Mouse (Mus musculus): ENCODE measurements around the gene Hba-x. TPM values are rescaled to one million over a fixed set of nuclear protein-coding genes. Genes with fewer than 3 reads are reported as not detected.

Hba-x gene
- polyA plus RNA-seq, 1 experiment from 2014 or later: 12,458 TPM

DNA sequence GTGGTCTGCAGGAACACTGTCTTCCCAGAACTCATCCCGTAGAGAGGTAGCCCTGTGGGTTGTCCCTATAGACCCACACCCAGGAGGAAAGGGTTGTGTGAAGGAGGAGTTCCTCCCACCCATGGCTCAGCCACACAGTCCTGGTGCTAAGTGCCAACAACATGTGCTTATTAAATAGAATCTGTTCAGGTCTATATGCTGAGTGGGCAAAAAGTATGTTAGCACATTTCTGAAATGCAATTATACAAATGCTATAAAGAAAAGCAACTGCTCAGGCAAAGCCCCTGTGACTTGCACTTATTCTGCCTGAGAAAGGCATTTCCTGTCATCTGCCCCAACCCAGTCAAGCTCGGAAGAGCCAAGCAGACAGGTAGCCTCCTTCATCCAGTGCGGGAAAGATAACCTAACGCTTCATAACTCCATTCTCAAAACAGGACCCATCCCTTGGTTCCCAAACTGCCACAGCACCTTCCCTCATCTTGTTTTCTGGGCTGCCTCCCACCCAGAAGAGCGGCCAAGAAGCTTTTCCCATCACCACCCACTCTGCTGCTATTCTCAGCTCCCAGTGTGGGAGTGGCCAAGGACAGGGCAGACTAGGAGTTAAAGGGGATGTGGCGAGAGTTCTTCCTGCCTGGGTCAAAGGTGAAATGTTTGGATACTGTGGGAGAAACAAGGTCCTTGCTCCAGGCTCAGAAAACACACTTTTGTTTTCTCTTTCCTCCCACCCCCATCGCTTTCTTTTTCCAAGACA is 32.8 kb upstream of the Hba-x start:
- Histone ChIP-seq H3K9me3 (replicated peaks; ENCODE audit: control insufficient read depth, low read length) (no peaks in the 10 kb centered on the region), H3K4me1 (ENCODE audit: control insufficient read depth, insufficient read depth, low read length) (peaks cover 10% of the 10 kb centered on the region), H3K27ac (ENCODE audit: low read depth, low read length) (peak overlapping the region; percentile 93), H3K4me2 (no peak overlapping the region), H3K27me3 (ENCODE audit: control insufficient read depth, insufficient read depth, low read length) (no peaks in the 10 kb centered on the region), H3K36me3 (ENCODE audit: control insufficient read depth, insufficient read depth, low read length) (peaks cover 13% of the 10 kb centered on the region), H3K4me3 (ENCODE audit: low read depth, low read length) (no peak overlapping the region), H3K9ac (ENCODE audit: low read depth, low read length) (peak overlapping the region; percentile 36; the same call in 1 of the 2 replicates)
- 59% methylated on average over 7 of the region's 7 CpGs for WGBS (ENCODE audit: insufficient replicate concordance)
- no peak for ATAC-seq (replicated peaks; ENCODE audit: insufficient number of reproducible peaks, low FRiP score, low TSS enrichment)

DNA sequence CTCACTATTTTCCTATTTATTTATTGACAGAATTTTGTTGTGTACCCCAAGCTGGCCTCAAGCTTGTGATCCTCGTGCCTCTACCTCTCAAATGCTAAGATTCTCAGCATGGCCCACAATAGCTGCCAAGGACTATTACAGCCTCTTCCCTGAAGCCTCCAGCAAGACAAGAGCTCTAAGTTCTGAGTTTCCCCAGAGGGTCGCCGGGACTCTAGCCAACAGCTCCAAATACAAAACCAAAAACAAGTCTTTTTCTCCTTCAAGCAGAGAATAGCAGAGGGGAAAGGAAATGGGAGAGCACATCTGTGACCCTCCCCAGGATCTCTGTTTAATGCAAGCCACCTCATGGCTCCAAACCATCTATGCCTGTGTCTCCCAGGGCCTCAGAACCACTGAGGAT is 32.1 kb upstream of the Hba-x start:
- no peak overlapping the region for H3K4me2 ChIP-seq
- no peaks in the 10 kb centered on the region for H3K9me3 ChIP-seq (replicated peaks; ENCODE audit: control insufficient read depth, low read length)
- WGBS (ENCODE audit: insufficient replicate concordance): 72% methylated on average over 3 of the region's 3 CpGs
- peaks cover 13% of the 10 kb centered on the region for H3K36me3 ChIP-seq (ENCODE audit: control insufficient read depth, insufficient read depth, low read length)
- H3K27me3 ChIP-seq (ENCODE audit: control insufficient read depth, insufficient read depth, low read length): no peaks in the 10 kb centered on the region
- ATAC-seq (replicated peaks; ENCODE audit: insufficient number of reproducible peaks, low FRiP score, low TSS enrichment): no peak
- no peak overlapping the region for H3K9ac ChIP-seq (ENCODE audit: low read depth, low read length)
- peak overlapping the region; percentile 93; the same call in 1 of the 2 replicates for H3K27ac ChIP-seq (ENCODE audit: low read depth, low read length)
- H3K4me1 ChIP-seq (ENCODE audit: control insufficient read depth, insufficient read depth, low read length): peaks cover 10% of the 10 kb centered on the region
- H3K4me3 ChIP-seq (ENCODE audit: low read depth, low read length): no peak overlapping the region

DNA sequence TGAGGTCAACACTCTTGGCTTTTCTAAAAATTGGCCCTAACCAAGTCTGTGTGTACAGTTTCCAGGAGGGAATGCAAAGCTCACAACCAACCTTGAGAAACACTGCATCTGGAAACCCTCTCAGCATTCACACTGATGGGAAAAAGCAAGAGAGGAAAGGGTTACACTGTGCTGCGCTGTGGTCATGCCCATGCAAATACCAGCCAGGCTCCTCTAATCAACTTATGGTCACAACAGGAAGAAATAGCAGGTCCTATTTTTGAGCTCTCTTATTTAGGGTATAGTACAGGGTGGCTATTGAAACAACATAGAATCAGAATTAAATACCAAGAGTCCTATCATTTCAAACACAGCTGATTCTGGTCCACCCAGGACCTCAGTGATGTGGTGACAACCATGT is 31.6 kb upstream of the Hba-x start:
- no peaks in the 10 kb centered on the region for H3K9me3 ChIP-seq (replicated peaks; ENCODE audit: control insufficient read depth, low read length)
- no peak overlapping the region for H3K4me3 ChIP-seq (ENCODE audit: low read depth, low read length)
- peaks cover 15% of the 10 kb centered on the region for H3K36me3 ChIP-seq (ENCODE audit: control insufficient read depth, insufficient read depth, low read length)
- H3K27me3 ChIP-seq (ENCODE audit: control insufficient read depth, insufficient read depth, low read length): no peaks in the 10 kb centered on the region
- ATAC-seq (replicated peaks; ENCODE audit: insufficient number of reproducible peaks, low FRiP score, low TSS enrichment): no peak
- no peak overlapping the region for H3K4me2 ChIP-seq
- H3K4me1 ChIP-seq (ENCODE audit: control insufficient read depth, insufficient read depth, low read length): peaks cover 10% of the 10 kb centered on the region
- WGBS (ENCODE audit: insufficient replicate concordance): 88% methylated on average over 1 of the region's 1 CpGs
- peak overlapping the region; percentile 56; the same call in 1 of the 2 replicates for H3K9ac ChIP-seq (ENCODE audit: low read depth, low read length)
- H3K27ac ChIP-seq (ENCODE audit: low read depth, low read length): peak overlapping the region; percentile 93

DNA sequence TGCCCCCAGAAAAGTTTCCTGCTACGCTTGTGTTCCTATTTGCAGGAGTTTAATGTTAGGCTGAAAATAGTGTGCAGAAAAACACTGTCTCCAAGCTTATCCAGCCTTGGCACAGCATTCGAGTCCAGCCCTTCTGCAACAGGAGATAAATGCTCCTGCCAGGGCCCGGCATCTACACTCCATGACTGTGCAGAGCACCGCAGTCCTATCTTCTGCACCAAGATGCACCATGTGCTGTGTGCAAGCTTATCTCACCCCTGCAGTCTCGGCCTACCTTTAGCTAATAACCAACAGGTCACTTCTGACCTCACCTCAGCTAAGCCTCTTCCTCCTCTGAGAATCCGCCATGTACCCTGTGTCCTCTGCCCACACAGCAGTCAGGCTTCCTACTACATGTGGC is 30.6 kb upstream of the Hba-x start:
- peak overlapping the region; percentile 93 for H3K27ac ChIP-seq (ENCODE audit: low read depth, low read length)
- ATAC-seq (replicated peaks; ENCODE audit: insufficient number of reproducible peaks, low FRiP score, low TSS enrichment): peak; percentile 91
- WGBS (ENCODE audit: insufficient replicate concordance): 82% methylated on average over 6 of the region's 6 CpGs
- no peak overlapping the region for H3K4me2 ChIP-seq
- H3K27me3 ChIP-seq (ENCODE audit: control insufficient read depth, insufficient read depth, low read length): no peaks in the 10 kb centered on the region
- peaks cover 10% of the 10 kb centered on the region for H3K4me1 ChIP-seq (ENCODE audit: control insufficient read depth, insufficient read depth, low read length)
- no peak overlapping the region for H3K4me3 ChIP-seq (ENCODE audit: low read depth, low read length)
- H3K36me3 ChIP-seq (ENCODE audit: control insufficient read depth, insufficient read depth, low read length): peaks cover 16% of the 10 kb centered on the region
- H3K9ac ChIP-seq (ENCODE audit: low read depth, low read length): no peak overlapping the region
- no peaks in the 10 kb centered on the region for H3K9me3 ChIP-seq (replicated peaks; ENCODE audit: control insufficient read depth, low read length)

DNA sequence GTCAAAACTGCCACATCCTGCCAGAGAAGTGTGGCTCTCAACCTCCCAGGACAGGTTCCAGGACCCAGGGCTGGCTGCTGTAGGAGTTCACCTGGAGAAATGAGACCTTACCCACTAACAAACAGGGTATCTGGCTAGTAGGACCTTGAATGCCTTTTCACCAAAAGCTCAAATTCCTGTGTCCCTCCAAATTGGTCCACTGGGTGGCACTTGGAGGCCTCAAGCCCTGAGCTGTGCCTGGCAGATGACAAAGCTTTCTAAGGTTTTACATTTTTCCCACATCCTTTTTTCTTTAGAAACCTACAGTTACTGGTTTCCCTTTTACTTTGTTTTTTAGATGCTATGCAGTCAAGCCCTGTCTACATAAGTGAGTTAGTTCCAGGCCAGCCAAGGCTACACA is 29.1 kb upstream of the Hba-x start:
- H3K4me1 ChIP-seq (ENCODE audit: control insufficient read depth, insufficient read depth, low read length): peaks cover 10% of the 10 kb centered on the region
- H3K27me3 ChIP-seq (ENCODE audit: control insufficient read depth, insufficient read depth, low read length): no peaks in the 10 kb centered on the region
- H3K4me2 ChIP-seq: no peak overlapping the region
- H3K27ac ChIP-seq (ENCODE audit: low read depth, low read length): peak overlapping the region; percentile 62
- no peaks in the 10 kb centered on the region for H3K9me3 ChIP-seq (replicated peaks; ENCODE audit: control insufficient read depth, low read length)
- H3K9ac ChIP-seq (ENCODE audit: low read depth, low read length): no peak overlapping the region
- H3K36me3 ChIP-seq (ENCODE audit: control insufficient read depth, insufficient read depth, low read length): peaks cover 14% of the 10 kb centered on the region; the same call in 1 of the 2 replicates
- ATAC-seq (replicated peaks; ENCODE audit: insufficient number of reproducible peaks, low FRiP score, low TSS enrichment): no peak
- no peak overlapping the region for H3K4me3 ChIP-seq (ENCODE audit: low read depth, low read length)

DNA sequence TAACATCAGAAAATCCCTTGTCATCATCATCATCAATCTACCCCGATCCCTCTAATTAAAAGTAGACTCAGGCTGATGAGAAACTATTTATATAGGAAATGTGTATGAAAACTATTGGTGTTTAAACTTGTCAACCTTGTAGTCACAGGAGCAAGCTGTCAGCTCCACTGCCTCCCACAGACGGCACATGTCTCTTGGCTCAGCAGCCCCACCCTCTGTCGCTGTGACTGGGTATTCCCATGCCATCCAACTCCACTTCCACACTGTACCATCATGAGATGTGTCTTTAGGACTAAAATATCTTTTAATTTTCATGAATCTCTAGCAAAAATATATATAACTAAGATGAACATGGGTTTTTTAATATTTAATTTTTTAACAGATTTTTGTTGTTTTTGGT is 27.9 kb upstream of the Hba-x start:
- H3K9me3 ChIP-seq (replicated peaks; ENCODE audit: control insufficient read depth, low read length): no peaks in the 10 kb centered on the region
- H3K4me2 ChIP-seq: no peak overlapping the region
- no peak overlapping the region for H3K27ac ChIP-seq (ENCODE audit: low read depth, low read length)
- H3K4me3 ChIP-seq (ENCODE audit: low read depth, low read length): no peak overlapping the region
- H3K9ac ChIP-seq (ENCODE audit: low read depth, low read length): no peak overlapping the region
- 84% methylated on average over 3 of the region's 3 CpGs for WGBS (ENCODE audit: insufficient replicate concordance)
- H3K4me1 ChIP-seq (ENCODE audit: control insufficient read depth, insufficient read depth, low read length): peaks cover 6% of the 10 kb centered on the region
- peaks cover 14% of the 10 kb centered on the region; the same call in 1 of the 2 replicates for H3K36me3 ChIP-seq (ENCODE audit: control insufficient read depth, insufficient read depth, low read length)
- H3K27me3 ChIP-seq (ENCODE audit: control insufficient read depth, insufficient read depth, low read length): no peaks in the 10 kb centered on the region
- ATAC-seq (replicated peaks; ENCODE audit: insufficient number of reproducible peaks, low FRiP score, low TSS enrichment): no peak

DNA sequence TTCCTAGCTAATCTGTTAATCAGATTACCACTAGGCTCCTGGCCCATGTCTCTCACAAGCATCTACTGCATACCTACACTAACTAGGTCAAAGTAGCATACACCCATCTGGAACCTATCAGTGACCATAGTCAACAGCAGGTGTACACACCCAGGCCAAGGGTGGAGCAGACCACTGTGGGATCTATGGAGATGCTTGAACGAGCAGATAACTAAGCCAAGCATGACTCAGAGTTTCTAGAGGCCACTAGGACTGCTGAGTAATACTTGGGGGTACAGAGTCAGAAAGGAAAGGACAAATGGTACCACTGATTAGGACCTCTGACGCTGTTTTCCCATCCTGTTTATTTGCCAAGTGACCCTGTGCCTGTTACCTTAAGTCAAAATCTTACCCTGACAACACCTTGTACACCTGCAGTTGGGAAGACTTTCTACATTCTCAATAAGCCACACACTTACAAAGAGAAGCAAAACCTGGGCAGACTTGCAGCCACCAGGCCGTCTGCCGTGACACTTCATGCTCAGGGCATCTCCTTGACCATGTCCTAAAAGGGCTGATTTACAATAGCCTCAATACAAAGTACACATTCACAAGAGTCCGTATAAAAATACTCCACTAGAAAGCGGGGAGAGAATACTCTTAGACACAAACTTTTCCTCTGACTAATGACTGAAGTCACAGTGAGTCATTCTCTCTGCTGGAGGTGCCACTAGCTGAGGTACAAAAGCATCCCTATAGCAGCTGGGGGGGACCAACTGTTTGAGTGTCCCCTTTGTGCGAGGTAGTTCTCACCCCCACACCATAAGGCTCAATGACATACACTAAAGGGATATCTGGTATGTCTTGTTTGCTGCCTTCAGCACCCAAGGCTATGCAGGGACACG is 25.1 kb upstream of the Hba-x start:
- 78% methylated on average over 8 of the region's 8 CpGs for WGBS (ENCODE audit: insufficient replicate concordance)
- Histone ChIP-seq H3K9me3 (replicated peaks; ENCODE audit: control insufficient read depth, low read length) (no peaks in the 10 kb centered on the region), H3K36me3 (ENCODE audit: control insufficient read depth, insufficient read depth, low read length) (peaks cover 13% of the 10 kb centered on the region; the same call in 1 of the 2 replicates), H3K9ac (ENCODE audit: low read depth, low read length) (peak overlapping the region; percentile 2; the same call in 1 of the 2 replicates), H3K4me3 (ENCODE audit: low read depth, low read length) (no peak overlapping the region), H3K4me1 (ENCODE audit: control insufficient read depth, insufficient read depth, low read length) (no peaks in the 10 kb centered on the region), H3K27ac (ENCODE audit: low read depth, low read length) (peak overlapping the region; percentile 57), H3K4me2 (no peak overlapping the region), H3K27me3 (ENCODE audit: control insufficient read depth, insufficient read depth, low read length) (no peaks in the 10 kb centered on the region)
- peak; percentile 96 for ATAC-seq (replicated peaks; ENCODE audit: insufficient number of reproducible peaks, low FRiP score, low TSS enrichment)

DNA sequence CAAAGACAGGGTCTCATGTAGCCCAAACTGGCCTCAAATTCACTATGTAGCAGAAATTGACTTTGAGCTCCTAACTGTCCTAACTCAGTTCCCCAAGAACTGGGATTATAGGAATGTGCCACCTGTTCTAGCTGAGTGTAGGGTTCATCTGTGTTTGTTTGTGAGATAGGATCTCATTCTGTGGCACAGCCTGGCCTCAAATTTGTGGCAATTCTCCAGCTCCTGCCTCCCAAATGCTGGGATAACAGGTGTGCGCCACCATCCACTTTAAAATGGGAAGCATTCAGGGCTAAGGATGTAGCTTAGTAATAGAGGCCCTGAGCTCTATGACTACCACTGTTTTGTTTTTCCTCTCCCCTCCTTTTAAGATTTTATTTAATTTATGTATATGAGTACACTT is 23.1 kb upstream of the Hba-x start:
- Histone ChIP-seq H3K9me3 (replicated peaks; ENCODE audit: control insufficient read depth, low read length) (no peaks in the 10 kb centered on the region), H3K4me2 (no peak overlapping the region), H3K4me1 (ENCODE audit: control insufficient read depth, insufficient read depth, low read length) (no peaks in the 10 kb centered on the region), H3K36me3 (ENCODE audit: control insufficient read depth, insufficient read depth, low read length) (0 out of 2 replicates have a peak, but pooled peaks cover 6% of the 10 kb centered on the region), H3K9ac (ENCODE audit: low read depth, low read length) (no peak overlapping the region), H3K4me3 (ENCODE audit: low read depth, low read length) (no peak overlapping the region), H3K27me3 (ENCODE audit: control insufficient read depth, insufficient read depth, low read length) (no peaks in the 10 kb centered on the region), H3K27ac (ENCODE audit: low read depth, low read length) (0 out of 2 replicates have a peak overlapping the region, but pooled peaks have one; percentile 16)
- 88% methylated on average over 1 of the region's 1 CpGs for WGBS (ENCODE audit: insufficient replicate concordance)
- no peak for ATAC-seq (replicated peaks; ENCODE audit: insufficient number of reproducible peaks, low FRiP score, low TSS enrichment)

Measured in heart, embryonic 11.5 days (tissue).